Mouse (Mus musculus) bone marrow macrophage, adult 2 months (primary cell): ENCODE data around the gene Tex21. TPM values are rescaled to one million over a fixed set of nuclear protein-coding genes. Genes with fewer than 3 reads are reported as not detected.

ENCODE experiments used
- H3K27ac ChIP-seq: 2 replicates; pipeline ENCODE4 v1.5.1; 2012; ENCODE audit warnings: low read depth, low read length; ENCODE audit not compliant: insufficient read depth
- H3K4me1 ChIP-seq: 2 replicates; pipeline ENCODE4 v1.6.1; 2012; ENCODE audit warnings: low read length; ENCODE audit not compliant: control insufficient read depth, insufficient read depth
- H3K4me3 ChIP-seq: 2 replicates; pipeline ENCODE4 v1.5.1; 2012; ENCODE audit warnings: mild to moderate bottlenecking, low read length, moderate library complexity; ENCODE audit not compliant: insufficient read depth
- CTCF ChIP-seq: IDR thresholded peaks from 2 replicates; pipeline ENCODE4 v1.5.1; 2012; ENCODE audit warnings: low read depth, mild to moderate bottlenecking, low read length, moderate library complexity
- POLR2A ChIP-seq: IDR thresholded peaks from 2 replicates; pipeline ENCODE4 v1.6.1; 2012; ENCODE audit warnings: mild to moderate bottlenecking, low read depth, low read length, borderline replicate concordance
- polyA plus RNA-seq: library from polyadenylated mRNA; stranded (reverse); fragments of >200 nt; gene quantifications from 2 replicates; pipeline ENCODE4 v1.2.4, GENCODE M21; 2012; ENCODE audit not compliant: missing spikeins, insufficient read depth, insufficient read length

Tex21 gene
- polyA plus RNA-seq: not detected in 2 replicates

DNA sequence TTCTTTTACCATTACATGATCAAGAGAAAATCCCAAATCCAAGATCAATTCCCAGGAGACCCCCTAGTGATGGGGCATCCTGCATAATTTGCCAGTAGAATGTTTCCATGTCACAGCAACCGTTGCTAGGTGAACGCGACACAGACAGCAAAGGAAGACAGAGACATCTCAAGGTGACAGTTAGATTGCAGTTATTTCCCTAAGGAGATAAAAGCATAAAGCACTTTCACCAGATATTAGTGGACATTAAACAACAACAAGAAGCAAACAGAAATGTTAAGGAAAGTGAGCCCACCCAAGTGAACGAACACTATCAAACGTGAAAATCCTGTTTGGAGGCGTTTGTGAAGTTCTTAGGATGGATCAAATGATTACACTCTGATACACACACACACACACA is at the start of gene Tex21:
Gene Tex21 (minus strand): TSS at position 101 of the 400 bp plus-strand sequence.
- no peak within 1 kb of the TSS for H3K27ac ChIP-seq
- H3K4me3 ChIP-seq: no peak within 1 kb of the TSS
- H3K4me1 ChIP-seq: no peaks in the 10 kb centered on the region
- TF ChIP-seq CTCF: no peak
- TF ChIP-seq POLR2A: no peak

DNA sequence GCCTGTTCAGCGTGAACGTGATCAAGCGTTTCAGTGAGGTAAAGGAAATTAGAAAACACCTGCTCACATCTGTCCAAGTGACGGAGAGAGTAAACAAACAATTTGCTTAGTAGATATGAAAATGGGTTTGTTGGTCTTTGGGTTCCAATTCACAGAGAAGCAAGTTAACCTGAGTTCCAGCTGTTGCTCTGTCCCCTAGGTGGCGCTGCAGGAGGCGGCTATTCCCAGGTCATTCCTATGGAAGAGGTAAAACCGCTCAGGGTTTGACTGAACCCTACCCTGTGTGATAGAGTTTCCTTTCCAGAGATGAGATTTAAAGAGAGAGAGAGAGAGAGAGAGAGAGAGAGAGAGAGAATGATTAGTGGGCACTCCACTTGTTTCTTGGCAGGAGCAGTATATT is 46.6 kb upstream of the Tex21 start:
- TF ChIP-seq CTCF: peak; percentile 65
- no peak for TF ChIP-seq POLR2A
- no peak overlapping the region for H3K27ac ChIP-seq
- H3K4me1 ChIP-seq: no peaks in the 10 kb centered on the region
- no peak overlapping the region for H3K4me3 ChIP-seq

- Histone ChIP-seq H3K4me1 (no peaks in the 10 kb centered on the region), H3K27ac (no peak overlapping the region), H3K4me3 (no peak overlapping the region)
- TF ChIP-seq CTCF (no peak), POLR2A (no peak)
Observed at GRCm38 (mm10) chr12:76290271-76290670, 43.7 kb upstream of the Tex21 start.

DNA sequence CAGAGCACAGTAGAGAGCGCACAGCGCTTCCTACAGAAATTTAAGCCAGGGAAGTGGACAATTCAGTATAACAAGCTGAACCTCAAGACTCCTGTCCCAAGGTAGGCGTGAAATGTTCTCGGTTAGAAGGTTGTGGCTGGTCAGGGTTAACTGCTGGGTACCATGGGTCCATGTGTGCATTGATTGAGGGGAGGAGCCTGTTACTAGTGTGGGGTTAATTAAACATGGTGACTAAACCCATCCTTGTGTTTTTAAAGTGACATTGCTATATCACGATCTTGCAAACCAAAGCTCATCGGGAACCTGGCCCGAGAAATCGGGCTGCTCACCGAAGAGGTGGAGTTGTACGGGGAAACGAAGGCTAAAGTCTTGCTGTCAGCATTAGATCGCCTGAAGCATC is 42.9 kb upstream of the Tex21 start:
- TF ChIP-seq CTCF (no peak), POLR2A (no peak)
- no peaks in the 10 kb centered on the region for H3K4me1 ChIP-seq
- H3K4me3 ChIP-seq: no peak overlapping the region
- H3K27ac ChIP-seq: no peak overlapping the region

DNA sequence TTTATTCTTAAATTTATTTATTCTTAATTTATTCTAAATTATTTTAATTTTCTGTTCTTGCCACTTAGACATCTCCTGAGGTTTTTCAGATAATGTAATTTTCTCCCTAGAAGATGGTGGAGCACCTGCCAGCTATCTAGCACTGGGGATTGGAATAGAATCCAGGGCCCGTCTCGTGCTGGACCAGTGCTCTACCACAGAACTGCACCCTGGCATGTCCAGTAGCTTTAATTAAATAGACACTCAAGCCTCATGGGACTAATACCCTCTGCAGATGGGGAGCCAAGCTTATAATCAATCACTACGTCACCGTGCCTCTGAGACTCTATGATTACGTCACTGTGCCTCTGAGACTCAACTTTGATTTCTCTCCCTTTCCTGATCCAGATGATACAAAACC is 41.9 kb upstream of the Tex21 start:
- Histone ChIP-seq H3K4me3 (no peak overlapping the region), H3K27ac (no peak overlapping the region), H3K4me1 (no peaks in the 10 kb centered on the region)
- no peak for TF ChIP-seq POLR2A
- TF ChIP-seq CTCF: no peak

DNA sequence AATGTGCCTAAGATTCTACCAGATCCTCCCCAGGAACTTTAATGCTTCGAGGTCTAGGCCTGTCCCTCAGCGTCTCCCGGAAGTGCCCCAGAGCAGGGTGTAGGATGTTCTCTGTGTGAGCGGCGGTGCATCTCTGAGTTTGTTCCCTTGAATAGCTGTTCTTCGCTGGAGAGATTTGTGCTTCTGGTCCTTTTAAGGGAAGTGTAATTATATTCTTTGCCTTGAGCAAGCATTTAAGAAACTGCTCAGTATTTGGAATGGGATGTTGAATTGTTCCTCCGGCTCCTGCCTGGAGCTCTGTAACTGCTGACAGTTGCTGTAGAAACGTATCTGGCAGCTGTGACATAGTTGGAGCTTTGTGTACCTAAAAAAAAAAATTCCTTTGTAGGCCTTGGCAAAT is 41.4 kb upstream of the Tex21 start:
- H3K4me3 ChIP-seq: no peak overlapping the region

DNA sequence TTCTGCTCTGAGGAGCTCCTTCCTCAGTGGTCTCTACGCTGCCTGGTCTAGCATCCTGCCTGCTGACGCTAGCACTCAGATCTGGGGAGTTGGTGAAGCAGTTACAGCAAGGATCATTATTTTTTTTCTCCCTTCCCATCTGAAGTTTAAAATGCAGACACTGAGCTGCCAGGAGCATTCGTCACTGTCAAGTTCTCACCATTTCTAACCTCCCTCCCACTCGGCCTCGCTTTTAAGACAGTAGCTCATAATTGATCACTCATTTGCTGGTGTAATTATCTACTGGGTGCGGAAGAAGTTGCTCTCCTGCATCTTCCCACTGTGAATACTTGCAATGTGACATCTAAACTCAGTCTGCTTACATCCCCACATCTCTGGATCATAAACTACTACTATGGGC is 38.9 kb upstream of the Tex21 start:
- TF ChIP-seq CTCF: no peak
- no peak for TF ChIP-seq POLR2A
- no peak overlapping the region for H3K4me3 ChIP-seq
- no peaks in the 10 kb centered on the region for H3K4me1 ChIP-seq
- no peak overlapping the region for H3K27ac ChIP-seq

More for the DNA sequence above, 41.4 kb upstream of the Tex21 start:
- Histone ChIP-seq H3K4me1 (no peaks in the 10 kb centered on the region), H3K27ac (no peak overlapping the region)
- TF ChIP-seq POLR2A (no peak), CTCF (no peak)

GRCm38 (mm10) chr12:76282532-76283173 is 36.1 kb upstream of the Tex21 start:
- TF ChIP-seq POLR2A: no peak
- no peak for TF ChIP-seq CTCF
- Histone ChIP-seq H3K4me3 (no peak overlapping the region), H3K4me1 (no peaks in the 10 kb centered on the region), H3K27ac (no peak overlapping the region)

- Histone ChIP-seq H3K27ac (no peak overlapping the region), H3K4me3 (no peak overlapping the region), H3K4me1 (no peaks in the 10 kb centered on the region)
- TF ChIP-seq CTCF (no peak), POLR2A (no peak)
Observed at GRCm38 (mm10) chr12:76282132-76282531, 35.6 kb upstream of the Tex21 start.

- Histone ChIP-seq H3K4me1 (no peaks in the 10 kb centered on the region), H3K4me3 (no peak overlapping the region)
- TF ChIP-seq CTCF (no peak), POLR2A (no peak)
Observed at GRCm38 (mm10) chr12:76281111-76281660, 34.6 kb upstream of the Tex21 start.

More at GRCm38 (mm10) chr12:76281111-76281660, 34.6 kb upstream of the Tex21 start:
- no peak overlapping the region for H3K27ac ChIP-seq
